Mouse (Mus musculus): ENCODE results near the gene Fscn3. TPM values are rescaled to one million over a fixed set of nuclear protein-coding genes. Genes with fewer than 3 reads are reported as not detected.

Fscn3 gene
- polyA plus RNA-seq, 1 experiment from 2014 or later: not detected

GRCm38 (mm10) chr6:28460534-28460933, 32.9 kb downstream of the Fscn3 start:
- no peak overlapping the region for H3K4me3 ChIP-seq (ENCODE audit: control insufficient read depth in 1 of 2, insufficient read depth in 1 of 2, low read depth in 1 of 2, low read length in 2 of 2)
- no peak overlapping the region for H3K27ac ChIP-seq (replicated peaks in 1 of 2; ENCODE audit: control insufficient read depth in 1 of 2, insufficient read depth in 1 of 2, low read depth in 2 of 2, low read length in 2 of 2)
- no peak overlapping the region for H3K4me2 ChIP-seq (ENCODE audit: low read length)
- H3K4me1 ChIP-seq (ENCODE audit: control insufficient read depth in 2 of 2, insufficient read depth in 2 of 2, low read length in 2 of 2): no peaks in the 10 kb centered on the region
- no peaks in the 10 kb centered on the region for H3K36me3 ChIP-seq (ENCODE audit: control insufficient read depth, insufficient read depth, low read length)
- WGBS: 9% methylated on average over 5 of the region's 5 CpGs
- no peak overlapping the region for H3K9ac ChIP-seq (ENCODE audit: low read length)
- no peak for ATAC-seq (ENCODE audit: insufficient number of reproducible peaks, insufficient read depth, low FRiP score, low read depth)
- H3K9me3 ChIP-seq (ENCODE audit: control insufficient read depth, low read length): no peaks in the 10 kb centered on the region
- H3K27me3 ChIP-seq (ENCODE audit: control insufficient read depth, insufficient read depth, low read length): no peaks in the 10 kb centered on the region

GRCm38 (mm10) chr6:28464630-28465029, 37.0 kb downstream of the Fscn3 start:
- Histone ChIP-seq H3K36me3 (ENCODE audit: control insufficient read depth, insufficient read depth, low read length) (no peaks in the 10 kb centered on the region), H3K9ac (ENCODE audit: low read length) (no peak overlapping the region), H3K9me3 (ENCODE audit: control insufficient read depth, low read length) (no peaks in the 10 kb centered on the region), H3K27me3 (ENCODE audit: control insufficient read depth, insufficient read depth, low read length) (no peaks in the 10 kb centered on the region), H3K27ac (replicated peaks in 1 of 2; ENCODE audit: control insufficient read depth in 1 of 2, insufficient read depth in 1 of 2, low read depth in 2 of 2, low read length in 2 of 2) (no peak overlapping the region), H3K4me3 (ENCODE audit: control insufficient read depth in 1 of 2, insufficient read depth in 1 of 2, low read depth in 1 of 2, low read length in 2 of 2) (no peak overlapping the region), H3K4me1 (ENCODE audit: control insufficient read depth in 2 of 2, insufficient read depth in 2 of 2, low read length in 2 of 2) (no peaks in the 10 kb centered on the region), H3K4me2 (ENCODE audit: low read length) (no peak overlapping the region)
- ATAC-seq (ENCODE audit: insufficient number of reproducible peaks, insufficient read depth, low FRiP score, low read depth): no peak
- 35% methylated on average over 6 of the region's 6 CpGs for WGBS

- no peak overlapping the region for H3K9ac ChIP-seq (ENCODE audit: low read length)
- H3K27ac ChIP-seq (replicated peaks in 1 of 2; ENCODE audit: control insufficient read depth in 1 of 2, insufficient read depth in 1 of 2, low read depth in 2 of 2, low read length in 2 of 2): no peak overlapping the region
- H3K27me3 ChIP-seq (ENCODE audit: control insufficient read depth, insufficient read depth, low read length): no peaks in the 10 kb centered on the region
- 54% methylated on average over 4 of the region's 4 CpGs for WGBS
- H3K4me3 ChIP-seq (ENCODE audit: control insufficient read depth in 1 of 2, insufficient read depth in 1 of 2, low read depth in 1 of 2, low read length in 2 of 2): no peak overlapping the region
- H3K4me1 ChIP-seq (ENCODE audit: control insufficient read depth in 2 of 2, insufficient read depth in 2 of 2, low read length in 2 of 2): no peaks in the 10 kb centered on the region
- no peaks in the 10 kb centered on the region for H3K36me3 ChIP-seq (ENCODE audit: control insufficient read depth, insufficient read depth, low read length)
- H3K4me2 ChIP-seq (ENCODE audit: low read length): no peak overlapping the region
- no peaks in the 10 kb centered on the region for H3K9me3 ChIP-seq (ENCODE audit: control insufficient read depth, low read length)
- no peak for ATAC-seq (ENCODE audit: insufficient number of reproducible peaks, insufficient read depth, low FRiP score, low read depth)
These were observed 42.5 kb downstream of the Fscn3 start for GRCm38 (mm10) chr6:28470017-28470602.

- H3K4me2 ChIP-seq (ENCODE audit: low read length): no peak overlapping the region
- H3K9me3 ChIP-seq (ENCODE audit: control insufficient read depth, low read length): no peaks in the 10 kb centered on the region
- H3K36me3 ChIP-seq (ENCODE audit: control insufficient read depth, insufficient read depth, low read length): no peaks in the 10 kb centered on the region
- H3K27ac ChIP-seq (replicated peaks in 1 of 2; ENCODE audit: control insufficient read depth in 1 of 2, insufficient read depth in 1 of 2, low read depth in 2 of 2, low read length in 2 of 2): no peak overlapping the region
- no peak overlapping the region for H3K9ac ChIP-seq (ENCODE audit: low read length)
- H3K4me3 ChIP-seq (ENCODE audit: control insufficient read depth in 1 of 2, insufficient read depth in 1 of 2, low read depth in 1 of 2, low read length in 2 of 2): no peak overlapping the region
- no peak for ATAC-seq (ENCODE audit: insufficient number of reproducible peaks, insufficient read depth, low FRiP score, low read depth)
- 73% methylated on average over 5 of the region's 5 CpGs for WGBS
- H3K4me1 ChIP-seq (ENCODE audit: control insufficient read depth in 2 of 2, insufficient read depth in 2 of 2, low read length in 2 of 2): no peaks in the 10 kb centered on the region
- H3K27me3 ChIP-seq (ENCODE audit: control insufficient read depth, insufficient read depth, low read length): no peaks in the 10 kb centered on the region
These were observed 43.0 kb downstream of the Fscn3 start for GRCm38 (mm10) chr6:28470621-28471020.

- no peak for ATAC-seq (ENCODE audit: insufficient number of reproducible peaks, insufficient read depth, low FRiP score, low read depth)
- Histone ChIP-seq H3K27me3 (ENCODE audit: control insufficient read depth, insufficient read depth, low read length) (no peaks in the 10 kb centered on the region), H3K4me3 (ENCODE audit: control insufficient read depth in 1 of 2, insufficient read depth in 1 of 2, low read depth in 1 of 2, low read length in 2 of 2) (no peak overlapping the region), H3K9ac (ENCODE audit: low read length) (no peak overlapping the region), H3K27ac (replicated peaks in 1 of 2; ENCODE audit: control insufficient read depth in 1 of 2, insufficient read depth in 1 of 2, low read depth in 2 of 2, low read length in 2 of 2) (no peak overlapping the region), H3K4me1 (ENCODE audit: control insufficient read depth in 2 of 2, insufficient read depth in 2 of 2, low read length in 2 of 2) (no peaks in the 10 kb centered on the region), H3K36me3 (ENCODE audit: control insufficient read depth, insufficient read depth, low read length) (no peaks in the 10 kb centered on the region), H3K4me2 (ENCODE audit: low read length) (no peak overlapping the region), H3K9me3 (ENCODE audit: control insufficient read depth, low read length) (no peaks in the 10 kb centered on the region)
- WGBS: 79% methylated on average over 9 of the region's 9 CpGs
These were observed 43.9 kb downstream of the Fscn3 start for GRCm38 (mm10) chr6:28471284-28472035.

- Histone ChIP-seq H3K4me3 (ENCODE audit: control insufficient read depth in 1 of 2, insufficient read depth in 1 of 2, low read depth in 1 of 2, low read length in 2 of 2) (no peak overlapping the region), H3K4me1 (ENCODE audit: control insufficient read depth in 2 of 2, insufficient read depth in 2 of 2, low read length in 2 of 2) (peaks cover 0 to 3% of the 10 kb centered on the region in 2 experiments; a peak in 1 of 4 replicates)
These were observed 46.6 kb downstream of the Fscn3 start for GRCm38 (mm10) chr6:28474211-28474610.

GRCm38 (mm10) chr6:28474839-28475238, 47.2 kb downstream of the Fscn3 start, which contains the start of gene Snd1:
Gene Snd1, plus strand, starts transcription at chr6:28475139.
- H3K4me1 ChIP-seq (ENCODE audit: control insufficient read depth in 2 of 2, insufficient read depth in 2 of 2, low read length in 2 of 2): peaks cover 0 to 6% of the 10 kb centered on the region in 2 experiments; a peak in 1 of 4 replicates
- H3K36me3 ChIP-seq (ENCODE audit: control insufficient read depth, insufficient read depth, low read length): no peaks in the 10 kb centered on the region
- H3K27me3 ChIP-seq (ENCODE audit: control insufficient read depth, insufficient read depth, low read length): no peaks in the 10 kb centered on the region
- no peak within 1 kb of the TSS for H3K4me2 ChIP-seq (ENCODE audit: low read length)
- H3K27ac ChIP-seq (replicated peaks in 1 of 2; ENCODE audit: control insufficient read depth in 1 of 2, insufficient read depth in 1 of 2, low read depth in 2 of 2, low read length in 2 of 2): no peak within 1 kb of the TSS
- 71% methylated on average over 5 of the region's 5 CpGs for WGBS
- no peaks in the 10 kb centered on the region for H3K9me3 ChIP-seq (ENCODE audit: control insufficient read depth, low read length)
- H3K4me3 ChIP-seq (ENCODE audit: control insufficient read depth in 1 of 2, insufficient read depth in 1 of 2, low read depth in 1 of 2, low read length in 2 of 2): no peak within 1 kb of the TSS
- H3K9ac ChIP-seq (ENCODE audit: low read length): no peak within 1 kb of the TSS
- ATAC-seq (ENCODE audit: insufficient number of reproducible peaks, insufficient read depth, low FRiP score, low read depth): no peak

More at GRCm38 (mm10) chr6:28474211-28474610, 46.6 kb downstream of the Fscn3 start:
- Histone ChIP-seq H3K4me2 (ENCODE audit: low read length) (no peak overlapping the region), H3K9ac (ENCODE audit: low read length) (no peak overlapping the region), H3K27me3 (ENCODE audit: control insufficient read depth, insufficient read depth, low read length) (no peaks in the 10 kb centered on the region), H3K9me3 (ENCODE audit: control insufficient read depth, low read length) (no peaks in the 10 kb centered on the region), H3K36me3 (ENCODE audit: control insufficient read depth, insufficient read depth, low read length) (no peaks in the 10 kb centered on the region), H3K27ac (replicated peaks in 1 of 2; ENCODE audit: control insufficient read depth in 1 of 2, insufficient read depth in 1 of 2, low read depth in 2 of 2, low read length in 2 of 2) (no peak overlapping the region)
- ATAC-seq (ENCODE audit: insufficient number of reproducible peaks, insufficient read depth, low FRiP score, low read depth): no peak
- 83% methylated on average over 4 of the region's 4 CpGs for WGBS

Data from heart, embryonic 14.5 days (tissue).